Mouse (Mus musculus): Measurements from ENCODE around the gene F5. TPM values are rescaled to one million over a fixed set of nuclear protein-coding genes. Genes with fewer than 3 reads are reported as not detected.

The F5 gene
- total and polyA plus RNA-seq, 3 experiments = not detected

- TF ChIP-seq TCF12 (IDR thresholded peaks at IDR 0.05; ENCODE audit: low read depth, low read length) (0 out of 2 replicates have a peak, but pooled peaks have one; percentile 5), RCOR1 (IDR thresholded peaks at IDR 0.05; ENCODE audit: low read depth, low read length) (peak; percentile 53; the same call in 1 of the 2 replicates), SMC3 (IDR thresholded peaks at IDR 0.05; ENCODE audit: low read depth, low read length) (no peak), TBP (IDR thresholded peaks at IDR 0.05; ENCODE audit: low read depth, low read length) (no peak), ZNF384 (IDR thresholded peaks at IDR 0.05; ENCODE audit: low read depth, low read length) (no peak), POLR2A (IDR thresholded peaks at IDR 0.05; ENCODE audit: control insufficient read depth in 1 of 2, insufficient read depth in 1 of 2, low read depth in 1 of 2, low read length in 2 of 2, poor library complexity in 1 of 2) (peak; percentile 33 to 89; a peak in 3 of 4 replicates), NELFE (IDR thresholded peaks at IDR 0.05; ENCODE audit: low read depth, low read length) (peak; percentile 61), KAT2A (conservative IDR thresholded peaks at IDR 0.05; ENCODE audit: low read depth, low read length) (no peak), CTCF (IDR thresholded peaks at IDR 0.05 in 2 of 3, conservative IDR thresholded peaks at IDR 0.05 in 1 of 3; ENCODE audit: control insufficient read depth in 1 of 3, insufficient read depth in 1 of 3, low read depth in 2 of 3, low read length in 3 of 3, poor library complexity in 1 of 3, severe bottlenecking in 1 of 3) (no peak), CHD2 (IDR thresholded peaks at IDR 0.05; ENCODE audit: low read length) (no peak), MYB (IDR thresholded peaks at IDR 0.05; ENCODE audit: low read depth, low read length) (no peak), CHD1 (IDR thresholded peaks at IDR 0.05; ENCODE audit: low read depth, low read length) (no peak), ZC3H11A (IDR thresholded peaks at IDR 0.05; ENCODE audit: low read depth, low read length) (no peak), ZKSCAN1 (IDR thresholded peaks at IDR 0.05; ENCODE audit: low read depth, low read length) (no peak), USF1 (IDR thresholded peaks at IDR 0.05; ENCODE audit: low read depth, low read length) (0 out of 2 replicates have a peak, but pooled peaks have one; percentile 20), BHLHE40 (IDR thresholded peaks at IDR 0.05; ENCODE audit: borderline replicate concordance, low read depth, low read length) (no peak), GATA1 (IDR thresholded peaks at IDR 0.05; ENCODE audit: low read depth, low read length) (peak; percentile 65), MEF2A (IDR thresholded peaks at IDR 0.05; ENCODE audit: extremely low read depth, insufficient replicate concordance, low read depth, low read length, poor library complexity, severe bottlenecking) (no peak), HCFC1 (IDR thresholded peaks at IDR 0.05; ENCODE audit: low read depth, low read length) (peak; percentile 62), E2F4 (IDR thresholded peaks at IDR 0.05; ENCODE audit: borderline replicate concordance, low read depth, low read length) (no peak), ELF1 (IDR thresholded peaks at IDR 0.05; ENCODE audit: low read depth, low read length) (peak; percentile 62; the same call in 1 of the 2 replicates), POLR2AphosphoS2 (IDR thresholded peaks at IDR 0.05; ENCODE audit: low read length) (peak; percentile 27; the same call in 1 of the 2 replicates), POLR2AphosphoS5 (IDR thresholded peaks at IDR 0.05; ENCODE audit: borderline replicate concordance, low read depth, low read length) (no peak)
Measured at GRCm38 (mm10) chr1:164248465-164249331, 97.1 kb downstream of the F5 start, which contains the start of gene Slc19a2 (continued).

All from MEL (cell line).